Mouse (Mus musculus) kidney, postnatal 0 days (tissue): Measurements from ENCODE around the gene Myl3. TPM values are rescaled to one million over a fixed set of nuclear protein-coding genes. Genes with fewer than 3 reads are reported as not detected.
A peak's percentile ranks its signal among the peaks of the same experiment; 100 is the strongest.

Source experiments
- ATAC-seq: fragments of 200-750 bp; cut with Nextera tagmentation; replicated peaks from 2 replicates; pipeline ENCODE4 v1.8.0; 2017; ENCODE audit warnings: low read depth, moderate number of reproducible peaks, moderate TSS enrichment, moderate library complexity; ENCODE audit not compliant: low FRiP score
- DNase-seq: peaks from one replicate; pipeline ENCODE4 v3.0.0-alpha.2; 2016; ENCODE audit warnings: low spot score
- H3K27ac ChIP-seq: fragments of 300-500 bp; sonication (generic); 2 replicates; pipeline ENCODE4 v1.5.1; 2014; ENCODE audit warnings: mild to moderate bottlenecking
- H3K27me3 ChIP-seq: fragments of 300-500 bp; sonication (generic); 2 replicates; pipeline ENCODE4 v1.6.1; 2014; ENCODE audit warnings: low read length, mixed read lengths; ENCODE audit not compliant: insufficient read depth
- H3K36me3 ChIP-seq: fragments of 300-500 bp; sonication (generic); 2 replicates; pipeline ENCODE4 v1.6.1; 2014; ENCODE audit warnings: low read length, mixed read lengths; ENCODE audit not compliant: insufficient read depth
- H3K4me1 ChIP-seq: fragments of 300-500 bp; sonication (generic); replicated peaks from 2 replicates; pipeline ENCODE4 v1.6.1; 2014; ENCODE audit warnings: antibody characterized with exemption, low read length, mixed read lengths; ENCODE audit not compliant: insufficient read depth
- H3K4me2 ChIP-seq: fragments of 300-500 bp; sonication (generic); 2 replicates; pipeline ENCODE4 v1.6.1; 2014; ENCODE audit warnings: mild to moderate bottlenecking, low read length, moderate library complexity, mixed read lengths
- H3K4me3 ChIP-seq: fragments of 300-500 bp; sonication (generic); replicated peaks from 2 replicates; pipeline ENCODE4 v1.5.1; 2014; ENCODE audit warnings: low read depth, low read length
- H3K9ac ChIP-seq: fragments of 300-500 bp; sonication (generic); 2 replicates; pipeline ENCODE4 v1.6.1; 2014; ENCODE audit warnings: low read depth, low read length
- H3K9me3 ChIP-seq: fragments of 300-500 bp; sonication (generic); replicated peaks from 2 replicates; pipeline ENCODE4 v1.6.1; 2016; ENCODE audit warnings: low read length, inconsistent platforms, mixed read lengths
- CTCF ChIP-seq: IDR thresholded peaks from 2 replicates; pipeline ENCODE4 v1.5.1; 2016; ENCODE audit warnings: antibody characterized with exemption, low read depth, mild to moderate bottlenecking, moderate library complexity
- WGBS: fragments of 180-500 bp; shearing (Covaris S2); extraction: QIAGEN DNeasy Blood & Tissue Kit; methylation state at CpG from one replicate; pipeline ENCODE4 v1.1.7; 2014; 5-methylcytosine and 5-hydroxymethylcytosine counted together
- polyA plus RNA-seq: library from polyadenylated mRNA; unstranded; fragments of >200 nt; fragmentation: Nextera tagmentation; extraction: Ambion mirVana; gene quantifications from 2 replicates; pipeline ENCODE4 v1.2.1, GENCODE M21; 2015

Gene Myl3
- polyA plus RNA-seq, result 1.1 and 1.5 TPM in 2 replicates

DNA sequence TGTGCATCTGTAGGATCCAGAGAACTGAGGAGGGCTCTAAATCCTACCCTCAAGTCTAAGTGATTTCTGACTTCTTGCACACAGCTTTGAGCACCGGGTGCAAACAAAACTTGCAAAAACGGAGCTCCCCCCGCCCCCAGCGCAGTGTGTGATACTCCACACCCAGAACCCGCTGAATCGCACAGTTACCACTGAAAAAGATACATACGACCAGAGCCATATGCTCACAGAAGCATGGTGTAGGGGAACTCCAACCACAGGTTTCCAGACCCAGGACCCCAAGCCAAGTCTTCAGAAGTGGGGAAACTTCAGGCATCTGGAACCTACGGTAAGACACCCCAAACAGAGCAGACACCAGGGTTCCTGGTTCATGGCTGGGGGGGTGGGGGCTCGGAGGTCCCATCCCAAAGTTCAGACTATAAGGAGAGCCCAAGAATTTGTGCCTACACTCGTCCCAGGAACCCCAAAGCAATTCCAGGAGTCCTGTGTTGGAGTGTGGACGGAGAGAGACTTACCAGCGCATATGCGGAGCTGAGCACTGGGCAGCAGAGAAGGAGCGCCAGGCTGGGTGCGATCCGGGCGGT lies at the start of gene Myl3:
Gene Myl3, plus strand, starts transcription at position 151 of the 584 bp plus-strand sequence.
- Histone ChIP-seq H3K4me2 (peak within 1 kb of the TSS; percentile 94), H3K4me3 (peak within 1 kb of the TSS; percentile 77), H3K9ac (peak within 1 kb of the TSS; percentile 89), H3K9me3 (no peaks in the 10 kb centered on the region), H3K4me1 (peaks cover 24% of the 10 kb centered on the region), H3K27me3 (no peaks in the 10 kb centered on the region), H3K27ac (peak within 1 kb of the TSS; percentile 91), H3K36me3 (no peaks in the 10 kb centered on the region)
- no peak for TF ChIP-seq CTCF
- ATAC-seq, result no peak
- 4% methylated on average over 17 of the region's 17 CpGs for WGBS
- no peak for DNase-seq

DNA sequence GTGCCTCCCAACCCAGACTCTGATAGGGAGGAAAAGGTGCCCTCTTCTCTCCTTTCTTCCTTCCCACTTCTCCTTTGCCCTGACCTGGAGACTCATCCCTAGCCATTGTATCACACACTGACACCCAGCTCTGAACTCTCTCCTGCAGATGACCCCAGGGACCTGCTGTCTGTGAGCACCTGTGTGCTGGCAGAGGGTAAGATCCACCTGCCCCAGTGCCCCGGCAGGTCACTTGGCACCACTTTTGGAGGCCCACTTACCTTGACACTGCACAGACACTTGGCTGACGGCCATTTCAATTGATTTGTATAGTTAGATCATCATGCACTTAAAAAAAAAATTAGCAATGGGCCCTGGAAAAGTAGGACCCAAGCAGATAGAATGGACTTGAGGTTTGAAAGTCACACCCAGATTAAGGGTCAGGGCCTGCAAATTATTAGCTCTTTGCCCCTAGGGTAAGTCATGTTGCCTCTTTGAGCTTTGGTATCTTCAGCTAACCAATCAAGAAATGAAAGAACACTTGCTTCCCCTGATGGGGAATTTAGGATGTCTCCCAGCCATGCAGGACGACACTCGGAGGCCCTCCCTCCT lies 46.4 kb upstream of the Myl3 start:
- Histone ChIP-seq H3K9ac (no peak overlapping the region), H3K4me2 (no peak overlapping the region), H3K27me3 (no peaks in the 10 kb centered on the region), H3K4me3 (no peak overlapping the region), H3K9me3 (no peaks in the 10 kb centered on the region), H3K27ac (no peak overlapping the region), H3K4me1 (no peaks in the 10 kb centered on the region), H3K36me3 (0 out of 2 replicates have a peak, but pooled peaks cover 7% of the 10 kb centered on the region)
- ATAC-seq (no peak), DNase-seq (no peak)
- WGBS, result 86% methylated on average over 4 of the region's 4 CpGs
- TF ChIP-seq CTCF, result no peak

DNA sequence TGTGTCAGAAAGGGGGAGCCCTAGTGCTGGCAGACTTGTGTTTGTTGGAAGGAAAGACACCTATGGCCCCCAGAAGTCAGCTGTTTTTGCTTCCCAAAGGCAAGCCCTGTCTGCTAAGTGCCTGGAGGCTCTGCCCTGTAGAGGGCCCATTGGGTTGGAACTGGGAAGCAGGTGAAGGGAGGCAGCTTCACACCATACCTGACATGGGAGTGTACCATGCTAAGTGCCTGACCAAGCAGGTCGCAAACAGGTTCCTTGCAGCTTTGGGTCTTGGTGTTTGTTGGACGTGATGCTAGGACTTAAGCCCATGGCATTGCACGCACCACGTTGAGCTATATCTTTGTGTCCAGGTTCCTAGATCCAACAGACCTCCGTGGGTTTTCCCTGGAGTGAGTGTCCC lies 45.2 kb upstream of the Myl3 start:
- Histone ChIP-seq H3K4me1 (no peaks in the 10 kb centered on the region), H3K27me3 (no peaks in the 10 kb centered on the region), H3K4me2 (no peak overlapping the region), H3K27ac (no peak overlapping the region), H3K4me3 (no peak overlapping the region), H3K9ac (no peak overlapping the region), H3K9me3 (no peaks in the 10 kb centered on the region), H3K36me3 (peaks cover 7% of the 10 kb centered on the region; the same call in 1 of the 2 replicates)
- TF ChIP-seq CTCF, result no peak
- WGBS, result 90% methylated on average over 5 of the region's 5 CpGs
- DNase-seq (no peak), ATAC-seq (no peak)

DNA sequence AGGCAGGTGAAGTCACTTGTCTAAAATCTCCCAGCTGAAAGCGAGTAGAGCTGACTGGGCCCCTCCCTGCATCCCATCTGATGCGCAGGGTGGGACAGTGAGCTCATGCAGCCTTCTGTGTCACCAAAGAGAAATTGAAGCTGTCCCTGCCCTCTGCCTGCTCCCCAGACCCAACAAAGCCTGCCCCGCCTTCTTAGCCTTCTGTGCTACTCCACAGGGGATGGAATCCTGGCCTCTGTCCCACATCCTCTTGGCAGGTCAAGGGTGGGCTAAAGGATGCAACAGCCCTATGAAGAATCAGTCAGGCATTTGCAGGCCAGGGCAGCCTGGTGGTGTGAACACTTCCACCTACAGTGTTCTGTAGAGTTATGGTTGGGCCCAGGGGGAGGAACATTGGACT lies 44.2 kb upstream of the Myl3 start:
- Histone ChIP-seq H3K4me2 (no peak overlapping the region), H3K4me3 (no peak overlapping the region), H3K27me3 (no peaks in the 10 kb centered on the region), H3K36me3 (peaks cover 7% of the 10 kb centered on the region; the same call in 1 of the 2 replicates), H3K27ac (no peak overlapping the region), H3K9me3 (no peaks in the 10 kb centered on the region), H3K9ac (no peak overlapping the region), H3K4me1 (no peaks in the 10 kb centered on the region)
- DNase-seq, result no peak
- 75% methylated on average over 3 of the region's 3 CpGs for WGBS
- TF ChIP-seq CTCF, result no peak
- no peak for ATAC-seq

DNA sequence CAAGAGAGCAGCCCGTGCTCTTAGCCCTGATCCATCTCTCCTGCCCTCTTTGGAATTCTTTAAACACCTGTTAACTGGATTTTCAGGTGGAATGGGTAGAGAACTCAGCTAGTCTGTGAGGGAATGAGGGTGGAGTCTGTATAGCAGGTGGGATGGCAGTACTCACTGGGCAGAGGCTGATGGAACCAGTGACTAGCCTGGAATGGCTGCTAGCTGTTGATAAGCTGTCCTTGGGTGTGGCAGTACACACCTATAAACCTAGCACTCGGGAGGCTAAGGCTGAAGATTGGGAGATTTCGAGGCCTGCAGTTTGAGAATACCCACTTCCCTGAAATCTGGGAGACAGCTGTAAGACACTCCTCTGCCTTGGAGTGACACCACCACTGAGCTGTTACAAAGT lies 42.1 kb upstream of the Myl3 start:
- Histone ChIP-seq H3K27ac (no peak overlapping the region), H3K9ac (no peak overlapping the region), H3K4me1 (no peaks in the 10 kb centered on the region), H3K4me3 (no peak overlapping the region), H3K4me2 (no peak overlapping the region), H3K27me3 (no peaks in the 10 kb centered on the region), H3K36me3 (no peaks in the 10 kb centered on the region; the same call in 1 of the 2 replicates), H3K9me3 (no peaks in the 10 kb centered on the region)
- 92% methylated on average over 3 of the region's 3 CpGs for WGBS
- no peak for TF ChIP-seq CTCF
- no peak for DNase-seq
- ATAC-seq, result no peak

DNA sequence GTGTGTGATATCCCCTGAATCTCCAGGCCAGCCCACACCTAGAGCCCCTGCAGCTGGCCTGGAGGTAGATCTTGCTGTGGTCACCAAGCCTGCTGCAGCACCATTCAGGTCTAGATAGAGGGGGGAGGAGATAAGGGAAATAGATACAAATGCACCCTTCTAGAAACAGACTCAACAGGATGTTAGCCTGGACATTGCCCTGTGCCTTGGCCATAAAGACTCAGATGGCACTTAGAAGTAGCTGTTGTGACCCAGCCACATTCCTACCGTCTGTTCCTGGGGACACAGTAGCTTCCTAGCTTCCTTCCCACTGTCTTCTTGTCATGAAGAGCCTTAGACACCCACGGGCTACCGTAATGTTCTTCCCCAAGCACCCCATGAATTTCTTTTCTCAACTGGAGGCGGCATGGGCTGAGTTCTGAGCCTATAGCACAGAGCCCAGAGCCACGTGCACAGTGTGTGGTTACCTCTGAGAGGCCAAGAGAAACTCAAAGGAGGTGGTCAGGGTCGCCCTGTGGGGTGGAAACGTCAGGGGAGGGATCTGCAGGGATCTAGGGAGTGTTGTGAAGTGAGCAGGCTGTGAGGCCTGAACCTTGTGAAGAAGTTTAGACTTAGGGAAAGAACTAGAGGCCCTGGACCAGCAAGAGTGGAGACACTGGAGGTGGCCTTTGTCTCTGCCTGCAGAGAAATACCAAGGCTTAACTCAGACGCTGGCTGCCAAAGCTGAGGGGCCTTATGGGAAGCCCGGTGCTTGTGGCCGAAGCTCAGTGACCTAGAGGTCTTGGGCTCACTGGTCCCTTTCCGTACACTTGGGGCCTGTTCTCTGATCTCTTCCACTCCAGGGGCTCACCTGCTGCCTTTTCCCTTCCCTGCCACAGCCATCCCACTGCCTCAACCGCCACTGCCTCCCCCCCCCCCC lies 40.3 kb upstream of the Myl3 start:
- Histone ChIP-seq H3K27me3 (no peaks in the 10 kb centered on the region), H3K36me3 (no peaks in the 10 kb centered on the region; the same call in 1 of the 2 replicates), H3K4me3 (no peak overlapping the region), H3K9ac (no peak overlapping the region), H3K27ac (0 out of 2 replicates have a peak overlapping the region, but pooled peaks have one; percentile 4), H3K4me2 (no peak overlapping the region), H3K9me3 (no peaks in the 10 kb centered on the region), H3K4me1 (no peaks in the 10 kb centered on the region)
- whole genome bisulfite sequencing, result 75% methylated on average over 11 of the region's 12 CpGs
- no peak for ATAC-seq
- DNase-seq, result no peak
- TF ChIP-seq CTCF, result no peak
